Mouse (Mus musculus): ENCODE results near the gene Arf5. TPM values are rescaled to one million over a fixed set of nuclear protein-coding genes. Genes with fewer than 3 reads are reported as not detected.

Arf5 gene
- total RNA-seq, 2 experiments from 2014 or later: 139 to 163 TPM

DNA sequence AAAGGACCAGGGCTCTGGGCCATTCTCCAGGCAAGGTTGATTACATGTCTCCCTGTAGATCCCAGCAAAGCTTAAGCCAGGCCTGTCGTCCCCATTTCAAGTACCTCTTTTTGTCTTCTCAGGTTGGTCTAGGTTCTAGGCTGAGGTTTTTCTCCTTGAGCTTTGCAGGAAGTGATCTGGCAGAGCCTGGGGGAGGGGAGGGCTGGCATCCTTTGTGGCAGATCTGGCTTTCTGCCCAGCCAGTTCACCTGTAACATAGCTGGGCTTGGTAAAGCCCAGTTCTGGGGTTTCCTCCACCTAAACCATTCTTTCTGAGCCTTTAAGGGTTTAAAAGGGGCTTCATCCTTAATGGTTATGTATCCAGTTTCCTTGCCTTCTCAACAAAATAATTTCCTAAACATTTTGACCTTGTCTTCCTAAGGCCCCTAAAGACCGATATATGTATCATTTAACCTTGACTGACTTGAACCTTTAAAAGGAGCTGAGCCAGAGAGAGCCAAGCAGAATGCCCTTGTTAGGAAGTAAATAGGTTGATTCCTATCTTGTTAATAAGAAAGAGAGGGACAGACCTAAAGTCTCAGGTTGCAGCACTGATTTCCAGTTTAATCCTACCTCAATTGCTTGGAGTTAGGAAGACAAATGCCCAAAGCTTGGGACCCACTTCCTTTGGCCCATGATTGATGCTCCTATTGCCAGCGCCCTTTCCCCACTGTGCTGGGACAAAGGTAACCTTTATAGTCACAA, 3.9 kb downstream of the Arf5 start, which contains the start of gene Fscn3:
Gene Fscn3 (plus strand): TSS at position 694 of the 744 bp plus-strand sequence.
- no peak for DNase-seq (ENCODE audit: low spot score in 2 of 2)

- DNase-seq (ENCODE audit: low spot score in 2 of 2): no peak
Measured at GRCm38 (mm10) chr6:28428290-28428689, 4.9 kb downstream of the Arf5 start, which contains the start of gene Gcc1. Gcc1 (minus strand) TSS chr6:28428390.

GRCm38 (mm10) chr6:28429870-28430269, 6.5 kb downstream of the Arf5 start:
- DNase-seq (ENCODE audit: low spot score in 2 of 2): no peak

DNA sequence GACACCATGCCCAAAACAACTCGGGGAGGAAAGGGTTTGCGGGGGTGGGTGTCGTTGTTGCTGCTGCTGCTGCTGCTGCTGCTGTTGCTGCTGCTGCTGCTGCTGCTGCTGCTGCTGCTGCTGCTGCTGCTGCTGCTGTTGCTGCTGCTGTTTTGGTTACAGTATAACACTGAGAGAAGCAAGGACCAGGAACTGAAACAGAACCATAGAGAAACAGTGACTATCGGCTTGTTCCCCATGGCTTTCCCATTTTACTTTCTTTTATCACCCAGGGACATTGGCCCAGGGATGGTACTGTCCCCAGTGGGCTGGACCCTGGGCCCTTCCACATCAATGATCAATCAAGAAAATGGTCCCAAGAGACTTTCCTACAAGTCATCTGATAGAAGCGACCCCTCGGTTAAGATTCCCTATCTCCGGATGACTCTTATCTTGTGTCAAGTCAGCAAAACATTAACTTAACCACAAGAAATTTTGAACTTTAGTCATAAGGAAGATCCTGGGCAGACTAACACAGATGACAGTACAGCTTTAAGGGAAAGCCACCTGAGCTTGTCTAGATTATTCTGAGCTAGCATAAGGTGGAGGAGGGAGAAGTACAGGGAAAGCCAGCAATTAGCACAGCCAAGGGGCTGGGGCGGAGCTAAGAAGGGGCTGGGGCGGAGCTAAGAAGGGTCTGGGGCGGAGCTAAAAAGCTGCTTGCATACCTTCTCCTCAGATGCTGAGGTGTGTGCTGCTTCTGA, 7.6 kb downstream of the Arf5 start:
- no peak for DNase-seq (ENCODE audit: low spot score in 2 of 2)

- no peak for DNase-seq (ENCODE audit: low spot score in 2 of 2)
Measured at GRCm38 (mm10) chr6:28431538-28431855, 8.1 kb downstream of the Arf5 start.

- no peak for DNase-seq (ENCODE audit: low spot score in 2 of 2)
Measured at GRCm38 (mm10) chr6:28447937-28448336, 24.6 kb downstream of the Arf5 start.

- no peak for DNase-seq (ENCODE audit: low spot score in 2 of 2)
Measured at GRCm38 (mm10) chr6:28449253-28449652, 25.9 kb downstream of the Arf5 start, which contains the start of gene Pax4. Pax4 (minus strand) TSS chr6:28449353.

DNA sequence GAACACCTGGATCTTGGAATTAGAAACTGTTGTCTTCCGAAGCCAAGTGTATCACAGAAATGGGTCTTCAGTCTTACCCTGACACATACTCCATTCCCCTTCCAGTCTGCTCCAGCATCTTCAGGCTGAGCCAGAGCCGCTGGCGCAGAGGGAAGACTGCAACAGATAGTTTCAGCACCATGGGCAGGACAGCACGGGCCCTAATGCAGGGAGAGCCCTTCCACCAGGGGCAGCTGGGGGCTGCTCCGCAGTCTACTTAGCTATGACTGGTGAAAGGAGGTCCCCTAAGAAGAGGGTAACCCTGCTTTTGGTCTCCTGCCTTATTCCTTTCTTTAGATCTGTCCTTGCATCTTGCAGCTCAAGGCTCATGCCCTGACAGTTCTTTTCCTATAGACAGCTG, 27.1 kb downstream of the Arf5 start:
- DNase-seq (ENCODE audit: low spot score in 2 of 2): no peak

GRCm38 (mm10) chr6:28450977-28451376, 27.6 kb downstream of the Arf5 start:
- no peak for DNase-seq (ENCODE audit: low spot score in 2 of 2)

- DNase-seq (ENCODE audit: low spot score in 2 of 2): no peak
Measured at GRCm38 (mm10) chr6:28459221-28459668, 35.9 kb downstream of the Arf5 start.

DNA sequence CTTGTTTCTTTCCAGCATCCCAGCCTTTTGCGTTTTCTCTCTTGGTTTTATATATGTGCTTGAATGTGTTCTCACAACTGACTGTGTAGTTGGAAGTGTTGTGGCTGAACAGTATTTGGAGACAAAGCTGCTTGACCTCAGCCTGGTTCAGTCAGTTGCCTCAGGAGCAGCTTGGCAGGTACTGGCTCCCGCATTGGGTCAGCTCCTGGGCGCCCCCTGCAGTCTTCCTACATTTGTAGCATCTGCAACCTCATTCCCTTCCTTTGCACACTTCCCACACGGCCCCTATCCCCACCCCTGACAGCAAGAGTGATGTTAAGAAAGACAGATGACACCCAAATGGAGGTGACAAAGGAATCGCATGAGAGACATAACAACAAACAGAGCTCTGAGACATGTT, 37.2 kb downstream of the Arf5 start:
- peak; percentile 68 to 74 for DNase-seq (ENCODE audit: low spot score in 2 of 2)

GRCm38 (mm10) chr6:28464630-28465029, 41.3 kb downstream of the Arf5 start:
- DNase-seq (ENCODE audit: low spot score in 2 of 2): no peak

GRCm38 (mm10) chr6:28470017-28470602, 46.8 kb downstream of the Arf5 start:
- no peak for DNase-seq (ENCODE audit: low spot score in 2 of 2)

DNA sequence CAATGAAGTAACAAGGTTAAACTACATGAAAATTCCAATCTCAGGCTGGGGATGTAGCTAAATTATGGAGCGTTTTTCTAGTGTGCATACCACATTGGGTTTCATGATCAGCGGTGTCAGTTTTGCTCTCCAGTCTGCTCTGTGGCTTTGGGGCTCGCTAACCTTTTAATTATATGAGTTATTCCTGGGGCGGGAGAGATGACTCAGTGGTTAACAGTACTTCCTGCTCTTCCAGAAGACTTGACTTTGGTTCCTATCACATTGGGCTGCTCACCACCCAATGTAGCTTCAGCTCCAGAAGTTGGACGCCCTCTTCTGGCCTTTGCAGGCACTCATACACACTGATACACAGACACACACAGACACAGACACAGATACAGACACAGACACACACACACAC, 47.3 kb downstream of the Arf5 start:
- DNase-seq (ENCODE audit: low spot score in 2 of 2): no peak

GRCm38 (mm10) chr6:28471284-28472035, 48.1 kb downstream of the Arf5 start:
- DNase-seq (ENCODE audit: low spot score in 2 of 2): no peak

- DNase-seq (ENCODE audit: low spot score in 2 of 2): no peak
Measured at GRCm38 (mm10) chr6:28474211-28474610, 50.9 kb downstream of the Arf5 start.

DNA sequence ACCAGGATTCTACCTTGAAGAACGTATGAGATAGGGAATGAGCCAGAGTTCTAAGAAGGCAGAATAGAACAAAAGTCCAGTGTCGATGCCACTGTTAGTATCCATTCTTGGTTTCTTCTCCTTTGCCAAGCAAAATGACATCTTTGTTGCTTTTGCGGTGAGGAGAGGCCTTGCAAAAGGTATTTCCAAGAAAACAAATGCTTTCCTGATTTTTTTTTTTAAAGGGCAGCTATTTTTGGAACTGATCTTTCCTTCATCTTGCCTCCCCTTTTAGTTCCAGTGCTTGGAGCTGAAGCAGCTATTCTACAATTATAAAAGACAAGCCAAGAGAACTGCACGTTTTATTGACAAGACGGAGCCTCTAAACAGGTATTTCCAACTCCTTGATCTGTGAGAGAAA, 51.5 kb downstream of the Arf5 start, which contains the start of gene Snd1:
Gene Snd1 (plus strand): TSS at position 301 of the 400 bp plus-strand sequence.
- DNase-seq (ENCODE audit: low spot score in 2 of 2): no peak

Data from adrenal gland, adult 18-20 months (tissue).